Mouse (Mus musculus) hindbrain, postnatal 0 days (tissue): ENCODE data around the gene Mrpl42. TPM values are rescaled to one million over a fixed set of nuclear protein-coding genes. Genes with fewer than 3 reads are reported as not detected.

Source experiments
- ATAC-seq: fragments of 200-750 bp; cut with Nextera tagmentation; 2 replicates; pipeline ENCODE4 v1.8.0; 2017; ENCODE audit warnings: mild to moderate bottlenecking, moderate TSS enrichment, moderate library complexity
- DNase-seq: peaks from one replicate; pipeline ENCODE4 v3.0.0-alpha.2; 2015; ENCODE audit warnings: low spot score
- H3K27ac ChIP-seq: fragments of 300-500 bp; sonication (generic); 2 replicates; pipeline ENCODE4 v1.5.1; 2014; ENCODE audit warnings: mild to moderate bottlenecking
- H3K27me3 ChIP-seq: fragments of 300-500 bp; sonication (generic); 2 replicates; pipeline ENCODE4 v1.6.1; 2014; ENCODE audit warnings: low read length, mixed read lengths; ENCODE audit not compliant: insufficient read depth
- H3K36me3 ChIP-seq: fragments of 300-500 bp; sonication (generic); 2 replicates; pipeline ENCODE4 v1.6.1; 2014; ENCODE audit warnings: low read length, mixed read lengths; ENCODE audit not compliant: insufficient read depth
- H3K4me1 ChIP-seq: fragments of 300-500 bp; sonication (generic); 2 replicates; pipeline ENCODE4 v1.6.1; 2014; ENCODE audit warnings: antibody characterized with exemption, low read length, mixed read lengths; ENCODE audit not compliant: insufficient read depth
- H3K4me2 ChIP-seq: fragments of 300-500 bp; sonication (generic); 2 replicates; pipeline ENCODE4 v1.6.1; 2014; ENCODE audit warnings: low read depth, mild to moderate bottlenecking, low read length, moderate library complexity, mixed read lengths
- H3K4me3 ChIP-seq: fragments of 300-500 bp; sonication (generic); 2 replicates; pipeline ENCODE4 v1.5.1; 2014; ENCODE audit warnings: low read length
- H3K9ac ChIP-seq: fragments of 300-500 bp; sonication (generic); replicated peaks from 2 replicates; pipeline ENCODE4 v1.6.1; 2014; ENCODE audit warnings: mild to moderate bottlenecking, low read length, moderate library complexity, mixed read lengths
- H3K9me3 ChIP-seq: fragments of 300-500 bp; sonication (generic); 2 replicates; pipeline ENCODE4 v1.6.1; 2016; ENCODE audit warnings: low read length, mixed read lengths
- CTCF ChIP-seq: IDR thresholded peaks from 2 replicates; pipeline ENCODE4 v1.5.1; 2016; ENCODE audit warnings: antibody characterized with exemption, control low read depth, low read depth
- WGBS: fragments of 180-500 bp; shearing (Covaris S2); extraction: QIAGEN DNeasy Blood & Tissue Kit; methylation state at CpG from one replicate; pipeline ENCODE4 v1.1.7; 2014; 5-methylcytosine and 5-hydroxymethylcytosine counted together
- polyA plus RNA-seq: library from polyadenylated mRNA; unstranded; fragments of >200 nt; fragmentation: Nextera tagmentation; extraction: Ambion mirVana; gene quantifications from 2 replicates; pipeline ENCODE4 v1.2.1, GENCODE M21; 2015
- total RNA-seq: library from RNA; depleted of rRNA; stranded (reverse); fragments of >200 nt; gene quantifications from 2 replicates; pipeline ENCODE4 v1.2.3, GENCODE M21; 2014

Gene Mrpl42
- total and polyA plus RNA-seq, 2 experiments from 2014 or later: 126 to 277 TPM

- Histone ChIP-seq H3K36me3 (no peaks in the 10 kb centered on the region), H3K4me2 (no peak overlapping the region), H3K27me3 (no peaks in the 10 kb centered on the region), H3K9me3 (no peaks in the 10 kb centered on the region), H3K4me1 (no peaks in the 10 kb centered on the region), H3K9ac (no peak overlapping the region), H3K27ac (no peak overlapping the region), H3K4me3 (no peak overlapping the region)
- DNase-seq (no peak), ATAC-seq (no peak)
- WGBS: 91% methylated on average over 6 of the region's 6 CpGs
- TF ChIP-seq CTCF: no peak
These were observed 52.7 kb downstream of the Mrpl42 start for GRCm38 (mm10) chr10:95449033-95449432.

- Histone ChIP-seq H3K27me3 (no peaks in the 10 kb centered on the region), H3K27ac (no peak overlapping the region), H3K4me3 (no peak overlapping the region), H3K9ac (no peak overlapping the region), H3K4me2 (no peak overlapping the region), H3K4me1 (no peaks in the 10 kb centered on the region), H3K36me3 (no peaks in the 10 kb centered on the region), H3K9me3 (no peaks in the 10 kb centered on the region)
- DNase-seq (no peak), ATAC-seq (no peak)
- no peak for TF ChIP-seq CTCF
- 96% methylated on average over 16 of the region's 16 CpGs for WGBS
These were observed 53.8 kb downstream of the Mrpl42 start for GRCm38 (mm10) chr10:95447954-95448353.

GRCm38 (mm10) chr10:95445104-95446056, 56.4 kb downstream of the Mrpl42 start:
- WGBS: 64% methylated on average over 18 of the region's 18 CpGs
- Histone ChIP-seq H3K9me3 (no peaks in the 10 kb centered on the region), H3K9ac (no peak overlapping the region), H3K27ac (no peak overlapping the region), H3K4me2 (no peak overlapping the region), H3K36me3 (no peaks in the 10 kb centered on the region), H3K4me1 (no peaks in the 10 kb centered on the region), H3K4me3 (no peak overlapping the region), H3K27me3 (no peaks in the 10 kb centered on the region)
- TF ChIP-seq CTCF: no peak
- DNase-seq (peak; percentile 63), ATAC-seq (no peak)

GRCm38 (mm10) chr10:95442334-95442733, 59.4 kb downstream of the Mrpl42 start:
- Histone ChIP-seq H3K4me2 (no peak overlapping the region), H3K27me3 (no peaks in the 10 kb centered on the region), H3K4me1 (no peaks in the 10 kb centered on the region), H3K9me3 (no peaks in the 10 kb centered on the region), H3K27ac (no peak overlapping the region), H3K9ac (no peak overlapping the region), H3K36me3 (no peaks in the 10 kb centered on the region), H3K4me3 (no peak overlapping the region)
- no peak for TF ChIP-seq CTCF
- no peak for ATAC-seq
- WGBS: 79% methylated on average over 4 of the region's 4 CpGs
- no peak for DNase-seq

GRCm38 (mm10) chr10:95440566-95440965, 61.2 kb downstream of the Mrpl42 start:
- H3K9ac ChIP-seq: no peak overlapping the region
- H3K4me3 ChIP-seq: no peak overlapping the region
- DNase-seq: no peak
- no peaks in the 10 kb centered on the region for H3K4me1 ChIP-seq
- H3K27me3 ChIP-seq: no peaks in the 10 kb centered on the region
- no peak overlapping the region for H3K27ac ChIP-seq
- WGBS: 57% methylated on average over 2 of the region's 2 CpGs
- H3K36me3 ChIP-seq: no peaks in the 10 kb centered on the region
- no peak for ATAC-seq
- no peak for TF ChIP-seq CTCF
- H3K9me3 ChIP-seq: no peaks in the 10 kb centered on the region
- H3K4me2 ChIP-seq: no peak overlapping the region

- no peaks in the 10 kb centered on the region for H3K36me3 ChIP-seq
- ATAC-seq (no peak), DNase-seq (no peak)
- H3K4me1 ChIP-seq: no peaks in the 10 kb centered on the region
- no peaks in the 10 kb centered on the region for H3K27me3 ChIP-seq
- no peak for TF ChIP-seq CTCF
- no peaks in the 10 kb centered on the region for H3K9me3 ChIP-seq
- H3K4me2 ChIP-seq: no peak overlapping the region
- WGBS: 83% methylated on average over 10 of the region's 10 CpGs
- no peak overlapping the region for H3K4me3 ChIP-seq
- H3K27ac ChIP-seq: no peak overlapping the region
- H3K9ac ChIP-seq: no peak overlapping the region
These were observed 61.9 kb downstream of the Mrpl42 start for GRCm38 (mm10) chr10:95439718-95440339.
